Mouse (Mus musculus) embryonic fibroblast, embryonic 13.5 days (primary cell): Measurements from ENCODE around the gene Trappc3.

Experiments
- CTCF ChIP-seq: IDR thresholded peaks from 2 replicates; pipeline ENCODE4 v1.5.1; 2011; ENCODE audit warnings: mild to moderate bottlenecking, control low read depth, low read length, moderate library complexity, borderline replicate concordance; ENCODE audit not compliant: insufficient read depth
- POLR2A ChIP-seq: IDR thresholded peaks from 2 replicates; pipeline ENCODE4 v1.6.1; 2011; ENCODE audit warnings: low read depth, mild to moderate bottlenecking, control low read depth, low read length, moderate library complexity

- TF ChIP-seq CTCF (no peak), POLR2A (no peak)
Measured at GRCm38 (mm10) chr4:126291196-126291595, 29.1 kb downstream of the Trappc3 start.
